Mouse (Mus musculus) stomach, embryonic 15.5 days (tissue): Measurements from ENCODE around the gene Wwox. TPM values are rescaled to one million over a fixed set of nuclear protein-coding genes. Genes with fewer than 3 reads are reported as not detected.
A peak's percentile ranks its signal among the peaks of the same experiment; 100 is the strongest.

Source experiments
- ATAC-seq: fragments of 200-750 bp; cut with Nextera tagmentation; 2 replicates; pipeline ENCODE4 v1.8.0; 2017; ENCODE audit warnings: low read depth, moderate number of reproducible peaks, moderate TSS enrichment; ENCODE audit not compliant: insufficient read depth, low FRiP score
- H3K27ac ChIP-seq: fragments of 300-500 bp; sonication (generic); 2 replicates; pipeline ENCODE4 v1.5.1; 2015; ENCODE audit warnings: mild to moderate bottlenecking, inconsistent platforms
- H3K27me3 ChIP-seq: fragments of 300-500 bp; sonication (generic); replicated peaks from 2 replicates; pipeline ENCODE4 v1.6.1; 2015; ENCODE audit warnings: inconsistent platforms
- H3K36me3 ChIP-seq: fragments of 300-500 bp; sonication (generic); 2 replicates; pipeline ENCODE4 v1.6.1; 2015; ENCODE audit warnings: inconsistent platforms
- H3K4me1 ChIP-seq: fragments of 300-500 bp; sonication (generic); 2 replicates; pipeline ENCODE4 v1.6.1; 2015; ENCODE audit warnings: inconsistent platforms
- H3K4me2 ChIP-seq: fragments of 300-500 bp; sonication (generic); 2 replicates; pipeline ENCODE4 v1.6.1; 2015; ENCODE audit warnings: mild to moderate bottlenecking, inconsistent platforms
- H3K4me3 ChIP-seq: fragments of 300-500 bp; sonication (generic); replicated peaks from 2 replicates; pipeline ENCODE4 v1.5.1; 2015; ENCODE audit warnings: inconsistent platforms
- H3K9ac ChIP-seq: fragments of 300-500 bp; sonication (generic); 2 replicates; pipeline ENCODE4 v1.6.1; 2015; ENCODE audit warnings: inconsistent platforms
- H3K9me3 ChIP-seq: fragments of 300-500 bp; sonication (generic); 2 replicates; pipeline ENCODE4 v1.6.1; 2016; ENCODE audit warnings: inconsistent platforms
- WGBS: fragments of 180-500 bp; shearing (Covaris S2); methylation state at CpG from one replicate; pipeline ENCODE4 v1.1.7; 2015; 5-methylcytosine and 5-hydroxymethylcytosine counted together
- polyA plus RNA-seq: library from polyadenylated mRNA; unstranded; fragments of >200 nt; fragmentation: Nextera tagmentation; extraction: Ambion mirVana; gene quantifications from 2 replicates; pipeline ENCODE4 v1.2.1, GENCODE M21; 2015

Gene Wwox
- polyA plus RNA-seq, 1 experiment from 2014 or later, result 12.2 TPM

DNA sequence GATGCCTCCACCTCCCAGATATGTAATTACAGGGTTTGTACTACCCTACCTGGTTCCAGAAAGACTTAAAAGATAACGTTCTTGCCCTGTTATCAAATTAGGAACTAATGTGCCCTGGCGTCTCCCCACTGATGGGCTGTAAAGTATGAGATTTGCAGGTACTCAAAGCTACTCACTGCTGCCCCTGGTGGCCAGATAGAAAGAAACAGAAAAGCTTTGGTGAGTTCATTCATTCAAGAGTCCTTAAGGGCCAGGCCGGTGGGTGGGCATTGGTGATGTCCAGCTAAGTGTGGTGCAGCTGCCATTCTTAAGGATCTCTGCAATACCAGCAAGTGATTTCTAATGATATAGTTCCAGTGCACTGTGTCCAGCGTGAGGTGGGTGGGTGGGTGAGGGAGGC lies 2.2 kb downstream of the Wwox start:
- H3K36me3 ChIP-seq, result no peaks in the 10 kb centered on the region
- 80% methylated on average over 4 of the region's 4 CpGs for WGBS
- ATAC-seq, result no peak

DNA sequence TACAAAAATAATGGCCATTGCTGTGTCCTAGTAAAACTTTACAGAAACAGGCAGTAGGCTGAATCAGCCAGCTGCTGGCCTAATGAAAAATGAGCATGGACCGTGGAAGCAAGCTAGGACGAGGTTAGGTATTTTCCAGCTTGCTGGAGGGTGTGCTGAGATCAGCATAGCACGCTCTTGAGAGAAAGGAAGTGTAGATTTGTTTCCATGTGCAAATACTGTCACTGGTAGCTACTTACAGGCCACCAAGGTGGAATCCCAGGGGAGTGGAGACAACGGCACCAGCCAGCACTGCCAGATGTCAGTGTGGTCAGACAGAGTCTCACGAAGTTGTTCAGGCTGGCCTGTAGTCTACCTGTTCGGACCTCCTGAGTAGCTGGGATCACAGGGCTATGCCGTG lies 7.4 kb downstream of the Wwox start:
- no peaks in the 10 kb centered on the region for H3K9me3 ChIP-seq
- ATAC-seq, result no peak
- H3K4me2 ChIP-seq, result no peak overlapping the region
- no peaks in the 10 kb centered on the region for H3K4me1 ChIP-seq
- H3K9ac ChIP-seq, result no peak overlapping the region
- no peak overlapping the region for H3K27ac ChIP-seq
- peaks cover 9% of the 10 kb centered on the region; the same call in 1 of the 2 replicates for H3K36me3 ChIP-seq
- no peaks in the 10 kb centered on the region for H3K27me3 ChIP-seq
- H3K4me3 ChIP-seq, result no peak overlapping the region
- 75% methylated on average over 7 of the region's 7 CpGs for WGBS

More for the DNA sequence above, 2.2 kb downstream of the Wwox start:
- no peak overlapping the region for H3K4me3 ChIP-seq
- H3K27ac ChIP-seq, result no peak overlapping the region
- no peaks in the 10 kb centered on the region for H3K9me3 ChIP-seq
- H3K9ac ChIP-seq, result no peak overlapping the region
- no peak overlapping the region for H3K4me2 ChIP-seq
- H3K27me3 ChIP-seq, result no peaks in the 10 kb centered on the region
- peaks cover 9% of the 10 kb centered on the region for H3K4me1 ChIP-seq

GRCm38 (mm10) chr8:114452278-114452677 lies 12.8 kb downstream of the Wwox start:
- no peaks in the 10 kb centered on the region for H3K4me1 ChIP-seq
- H3K9me3 ChIP-seq, result no peaks in the 10 kb centered on the region
- H3K36me3 ChIP-seq, result peaks cover 9% of the 10 kb centered on the region; the same call in 1 of the 2 replicates
- 84% methylated on average over 8 of the region's 8 CpGs for WGBS
- no peak overlapping the region for H3K4me2 ChIP-seq
- H3K27ac ChIP-seq, result no peak overlapping the region
- ATAC-seq, result no peak
- H3K9ac ChIP-seq, result no peak overlapping the region
- H3K4me3 ChIP-seq, result no peak overlapping the region
- no peaks in the 10 kb centered on the region for H3K27me3 ChIP-seq

DNA sequence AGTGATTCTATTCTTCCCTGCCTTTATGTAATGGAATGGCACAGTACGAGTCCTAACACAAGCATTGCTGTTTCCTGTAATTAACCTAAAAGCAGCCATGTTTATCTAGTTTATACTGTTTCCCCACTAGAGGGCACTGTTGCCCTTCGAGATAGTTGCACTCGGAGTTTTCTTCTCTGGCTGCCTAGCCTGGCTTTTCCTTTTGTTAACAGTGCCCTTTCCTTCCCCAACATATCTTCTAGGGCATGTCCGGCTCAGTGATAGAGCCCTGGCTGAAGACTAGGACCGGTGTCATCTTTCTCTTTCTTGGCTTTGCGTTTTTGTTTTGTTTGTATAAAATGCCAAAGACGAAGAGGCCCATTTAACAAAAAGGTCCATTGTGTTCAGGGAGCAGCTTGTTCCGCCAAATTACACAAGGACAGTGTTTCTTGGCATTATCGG lies 13.3 kb downstream of the Wwox start:
- Histone ChIP-seq H3K9me3 (no peaks in the 10 kb centered on the region), H3K27ac (no peak overlapping the region), H3K9ac (no peak overlapping the region), H3K4me2 (0 out of 2 replicates have a peak overlapping the region, but pooled peaks have one; percentile 26), H3K4me1 (no peaks in the 10 kb centered on the region), H3K27me3 (no peaks in the 10 kb centered on the region), H3K36me3 (peaks cover 7% of the 10 kb centered on the region; the same call in 1 of the 2 replicates), H3K4me3 (no peak overlapping the region)
- WGBS, result 13% methylated on average over 9 of the region's 9 CpGs
- no peak for ATAC-seq

DNA sequence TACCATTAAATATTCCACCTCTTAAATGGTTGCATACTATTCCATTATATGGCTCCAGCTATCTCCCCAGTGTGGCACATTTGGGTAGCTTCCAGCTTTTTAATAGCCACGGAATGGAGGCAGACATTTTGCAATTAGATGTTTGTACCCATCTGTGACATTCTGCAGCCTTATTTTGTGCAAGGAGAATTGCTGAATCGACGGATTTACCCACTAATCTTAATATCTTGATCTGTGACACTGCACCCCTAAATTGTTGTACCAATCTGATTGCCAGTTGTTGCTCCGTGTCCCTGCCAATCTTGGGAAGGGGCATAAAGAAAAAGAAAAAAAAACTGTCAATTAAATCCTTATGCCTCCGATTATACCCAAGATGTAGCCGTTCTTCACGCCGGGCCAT lies 15.8 kb downstream of the Wwox start:
- H3K27ac ChIP-seq, result no peak overlapping the region
- 94% methylated on average over 8 of the region's 8 CpGs for WGBS
- no peaks in the 10 kb centered on the region for H3K9me3 ChIP-seq
- no peaks in the 10 kb centered on the region for H3K27me3 ChIP-seq
- no peak overlapping the region for H3K9ac ChIP-seq
- no peak overlapping the region for H3K4me2 ChIP-seq
- H3K4me3 ChIP-seq, result no peak overlapping the region
- no peak for ATAC-seq
- H3K36me3 ChIP-seq, result no peaks in the 10 kb centered on the region
- H3K4me1 ChIP-seq, result no peaks in the 10 kb centered on the region

DNA sequence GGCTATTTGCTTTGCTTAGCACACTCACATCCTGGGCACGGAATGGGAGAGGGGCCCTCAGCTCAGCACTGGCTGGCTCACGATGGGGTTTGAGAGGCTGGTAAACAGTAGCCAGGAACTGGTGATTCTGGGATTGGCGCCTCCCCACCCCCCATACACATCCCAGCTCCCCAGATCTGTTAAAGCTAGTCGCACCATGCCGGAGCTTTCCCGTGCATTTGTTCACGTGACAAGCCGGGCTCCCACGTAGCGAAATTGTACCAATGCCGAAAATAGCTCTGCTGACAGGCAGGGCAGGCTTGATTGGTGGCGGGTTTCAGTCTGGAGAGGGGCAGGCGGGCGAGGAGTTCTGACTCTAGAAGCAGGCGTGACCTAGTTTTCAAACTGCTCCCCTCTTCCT lies 16.5 kb downstream of the Wwox start:
- no peaks in the 10 kb centered on the region for H3K4me1 ChIP-seq
- no peak overlapping the region for H3K9ac ChIP-seq
- H3K27me3 ChIP-seq, result no peaks in the 10 kb centered on the region
- H3K4me2 ChIP-seq, result peak overlapping the region; percentile 24
- no peaks in the 10 kb centered on the region for H3K36me3 ChIP-seq
- no peaks in the 10 kb centered on the region for H3K9me3 ChIP-seq
- H3K4me3 ChIP-seq, result no peak overlapping the region
- ATAC-seq, result peak; percentile 54
- no peak overlapping the region for H3K27ac ChIP-seq
- WGBS, result 66% methylated on average over 15 of the region's 15 CpGs

GRCm38 (mm10) chr8:114458113-114458784 lies 18.8 kb downstream of the Wwox start:
- Histone ChIP-seq H3K4me1 (0 out of 2 replicates have a peak, but pooled peaks cover 4% of the 10 kb centered on the region), H3K9ac (no peak overlapping the region), H3K27me3 (no peaks in the 10 kb centered on the region), H3K4me2 (no peak overlapping the region), H3K27ac (peak overlapping the region; percentile 76), H3K4me3 (no peak overlapping the region), H3K36me3 (no peaks in the 10 kb centered on the region), H3K9me3 (no peaks in the 10 kb centered on the region)
- WGBS, result 30% methylated on average over 25 of the region's 25 CpGs
- peak; percentile 43 for ATAC-seq

GRCm38 (mm10) chr8:114460600-114460999 lies 21.1 kb downstream of the Wwox start:
- WGBS, result 67% methylated on average over 5 of the region's 5 CpGs

DNA sequence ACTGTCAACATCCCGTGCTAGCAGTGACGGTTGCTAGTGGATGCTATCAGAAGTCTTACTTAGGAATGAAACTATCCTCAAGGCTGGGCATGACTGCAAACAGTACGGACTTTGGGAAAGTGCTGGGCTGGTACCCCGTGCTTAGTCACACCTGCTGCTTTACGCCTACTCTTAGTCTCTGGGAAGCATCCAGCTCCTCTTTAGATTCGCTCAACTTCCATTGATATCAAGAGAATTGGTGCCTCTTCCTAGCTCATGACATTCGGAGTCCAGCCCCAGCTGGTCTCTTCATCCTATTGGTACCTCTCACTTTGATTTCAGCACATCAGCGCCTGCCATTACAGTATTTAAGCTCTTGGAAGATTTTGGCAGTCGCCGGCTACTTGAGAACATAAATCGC lies 23.1 kb downstream of the Wwox start:
- Histone ChIP-seq H3K9ac (no peak overlapping the region), H3K4me2 (no peak overlapping the region), H3K27me3 (no peaks in the 10 kb centered on the region), H3K4me3 (no peak overlapping the region), H3K27ac (no peak overlapping the region), H3K36me3 (no peaks in the 10 kb centered on the region), H3K4me1 (0 out of 2 replicates have a peak, but pooled peaks cover 4% of the 10 kb centered on the region), H3K9me3 (no peaks in the 10 kb centered on the region)
- 82% methylated on average over 11 of the region's 11 CpGs for WGBS
- ATAC-seq, result no peak

More at GRCm38 (mm10) chr8:114460600-114460999, 21.1 kb downstream of the Wwox start:
- no peaks in the 10 kb centered on the region for H3K36me3 ChIP-seq
- H3K27ac ChIP-seq, result no peak overlapping the region
- H3K4me2 ChIP-seq, result no peak overlapping the region
- no peaks in the 10 kb centered on the region for H3K9me3 ChIP-seq
- H3K27me3 ChIP-seq, result no peaks in the 10 kb centered on the region
- 0 out of 2 replicates have a peak, but pooled peaks cover 4% of the 10 kb centered on the region for H3K4me1 ChIP-seq
- no peak for ATAC-seq
- no peak overlapping the region for H3K4me3 ChIP-seq
- H3K9ac ChIP-seq, result no peak overlapping the region

DNA sequence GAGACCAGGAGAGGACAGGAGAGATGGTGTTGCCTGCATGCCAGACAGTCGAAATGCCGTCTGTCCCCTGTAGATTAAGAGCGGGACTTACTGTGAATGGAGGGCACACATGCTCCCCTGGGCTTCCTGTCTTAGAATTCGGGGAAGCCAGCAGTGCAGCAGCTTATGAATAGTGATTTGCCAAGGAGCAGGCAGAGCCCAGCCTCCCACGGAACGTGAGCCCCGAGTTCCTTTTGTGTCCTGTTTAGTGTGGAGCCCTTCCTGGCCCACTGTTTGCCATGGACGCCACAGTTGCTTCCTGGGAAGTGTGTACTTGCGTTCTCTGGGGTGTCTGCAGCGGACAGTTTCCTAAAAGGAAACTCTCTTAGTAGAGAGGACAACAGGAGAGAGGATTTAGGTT lies 23.9 kb downstream of the Wwox start:
- 0 out of 2 replicates have a peak, but pooled peaks cover 4% of the 10 kb centered on the region for H3K4me1 ChIP-seq
- H3K9ac ChIP-seq, result no peak overlapping the region
- no peaks in the 10 kb centered on the region for H3K27me3 ChIP-seq
- no peak overlapping the region for H3K4me3 ChIP-seq
- no peak for ATAC-seq
- H3K36me3 ChIP-seq, result no peaks in the 10 kb centered on the region
- H3K9me3 ChIP-seq, result no peaks in the 10 kb centered on the region
- WGBS, result 65% methylated on average over 10 of the region's 10 CpGs
- H3K27ac ChIP-seq, result no peak overlapping the region
- H3K4me2 ChIP-seq, result no peak overlapping the region

DNA sequence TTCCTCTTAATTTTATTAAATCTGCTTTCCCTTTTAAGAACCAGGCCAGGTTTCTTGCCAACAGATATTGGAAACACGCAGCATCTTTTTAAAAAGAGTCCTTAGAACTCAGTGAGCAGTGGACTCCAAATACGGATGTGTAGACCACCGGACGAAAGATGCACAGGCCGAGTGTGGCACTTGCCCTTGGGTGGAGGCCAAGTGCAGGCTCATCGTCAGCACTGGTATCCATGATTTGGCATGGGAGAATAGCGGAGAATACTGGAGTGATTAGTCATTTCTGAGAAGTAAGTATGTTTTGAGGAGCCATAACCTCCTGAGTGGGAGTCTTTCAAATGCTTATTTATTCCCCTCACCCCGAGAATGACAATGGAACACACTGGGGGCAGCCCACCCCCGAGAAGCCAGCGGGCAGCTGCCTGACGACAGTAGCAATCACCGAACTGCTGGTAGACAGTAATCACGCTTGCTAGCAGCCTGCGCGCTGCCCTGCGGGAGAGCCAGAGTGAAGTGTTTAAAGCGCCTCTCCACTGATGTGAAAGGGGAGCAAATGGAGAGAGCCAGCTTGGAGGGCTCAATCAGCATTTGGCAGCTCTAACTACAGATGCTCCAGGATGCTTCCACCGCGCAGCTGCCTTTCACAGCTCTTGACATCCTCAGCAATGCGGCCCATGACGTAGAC lies 29.2 kb downstream of the Wwox start:
- Histone ChIP-seq H3K4me1 (no peaks in the 10 kb centered on the region), H3K27ac (no peak overlapping the region), H3K27me3 (no peaks in the 10 kb centered on the region), H3K4me2 (no peak overlapping the region), H3K9me3 (no peaks in the 10 kb centered on the region), H3K4me3 (no peak overlapping the region), H3K36me3 (no peaks in the 10 kb centered on the region), H3K9ac (no peak overlapping the region)
- 72% methylated on average over 21 of the region's 21 CpGs for WGBS
- no peak for ATAC-seq

DNA sequence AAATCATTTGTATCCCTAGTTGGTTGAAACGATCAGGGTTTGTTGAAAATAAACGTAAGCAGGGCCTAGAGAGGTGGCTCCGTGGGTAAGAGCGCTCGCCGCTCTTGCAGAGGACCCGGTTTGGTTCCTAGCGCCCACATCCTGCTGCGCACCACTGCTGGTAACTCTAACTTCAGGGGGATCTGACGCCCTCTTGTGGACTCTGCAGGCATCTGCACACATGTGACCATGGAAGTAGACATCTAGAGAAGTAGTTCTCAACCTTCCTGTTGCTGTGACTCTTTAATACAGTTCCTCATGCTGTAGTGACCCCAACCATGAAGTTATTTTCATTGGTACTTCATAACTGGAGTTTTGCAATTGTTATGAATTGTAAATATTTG lies 29.7 kb downstream of the Wwox start:
- 87% methylated on average over 10 of the region's 10 CpGs for WGBS
- no peak overlapping the region for H3K27ac ChIP-seq
- no peaks in the 10 kb centered on the region for H3K36me3 ChIP-seq
- no peak overlapping the region for H3K4me2 ChIP-seq
- H3K27me3 ChIP-seq, result no peaks in the 10 kb centered on the region
- H3K4me1 ChIP-seq, result no peaks in the 10 kb centered on the region
- no peak for ATAC-seq
- no peak overlapping the region for H3K9ac ChIP-seq
- no peak overlapping the region for H3K4me3 ChIP-seq
- no peaks in the 10 kb centered on the region for H3K9me3 ChIP-seq
